Mouse (Mus musculus): ENCODE measurements around the gene Agxt2.

Gene Agxt2

GRCm38 (mm10) chr15:10426545-10427266 lies 68.4 kb downstream of the Agxt2 start:
- CTCF ChIA-PET = no interaction called here

- CTCF ChIA-PET = no interaction called here
These were observed 78.6 kb downstream of the Agxt2 start for GRCm38 (mm10) chr15:10436893-10437292.

DNA sequence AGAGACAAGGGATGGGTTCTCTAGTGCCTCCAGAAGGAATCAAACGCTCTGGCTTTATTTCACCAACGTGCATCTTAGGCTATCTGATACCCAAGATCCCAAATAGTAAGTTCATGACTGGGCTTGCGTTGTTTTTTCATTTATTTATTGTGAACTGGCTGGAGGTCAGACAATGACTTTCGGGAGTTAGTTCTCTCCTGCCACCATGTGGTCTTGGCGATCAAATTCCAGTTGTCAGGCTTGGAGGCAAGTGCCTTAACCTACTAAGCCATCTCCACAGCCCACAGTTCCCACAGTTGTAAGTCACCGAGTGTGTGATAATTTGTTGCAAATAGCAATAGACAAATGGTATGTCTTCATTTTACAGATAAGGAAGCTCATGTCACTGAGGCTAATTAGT lies 81.6 kb downstream of the Agxt2 start:
- CTCF ChIA-PET = no interaction called here

- CTCF ChIA-PET = no interaction called here
These were observed 83.2 kb downstream of the Agxt2 start for GRCm38 (mm10) chr15:10441493-10441892.

- CTCF ChIA-PET = no interaction called here
These were observed 83.9 kb downstream of the Agxt2 start for GRCm38 (mm10) chr15:10442275-10442674.

DNA sequence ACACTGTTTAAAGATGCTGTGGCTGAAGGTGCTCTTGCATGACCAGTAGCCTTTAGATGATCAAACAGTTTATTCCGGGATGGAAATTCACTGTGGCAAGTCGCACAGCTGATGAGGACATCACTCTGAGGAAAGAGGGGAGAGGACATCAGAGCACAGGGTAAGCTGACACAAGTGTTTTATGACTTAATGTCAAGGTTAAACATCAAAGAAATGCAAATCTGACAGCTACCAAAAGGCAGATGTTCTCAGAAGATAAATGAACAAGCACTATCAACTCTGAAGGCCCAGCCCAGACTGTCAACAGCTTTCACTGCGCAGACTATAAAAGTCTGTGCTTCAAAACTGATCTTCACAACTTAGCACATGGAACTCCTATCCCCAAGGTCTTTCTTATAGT lies 88.8 kb downstream of the Agxt2 start:
- CTCF ChIA-PET = no interaction called here

Data from spleen, embryonic (tissue).